Mouse (Mus musculus) adipocyte (in vitro differentiated cells): ENCODE data around the gene Tmem231.

Experiments used
- DNase-seq: peaks from one replicate; pipeline ENCODE4 v3.0.0-alpha.2; 2016; ENCODE audit warnings: low spot score

The Tmem231 gene

DNA sequence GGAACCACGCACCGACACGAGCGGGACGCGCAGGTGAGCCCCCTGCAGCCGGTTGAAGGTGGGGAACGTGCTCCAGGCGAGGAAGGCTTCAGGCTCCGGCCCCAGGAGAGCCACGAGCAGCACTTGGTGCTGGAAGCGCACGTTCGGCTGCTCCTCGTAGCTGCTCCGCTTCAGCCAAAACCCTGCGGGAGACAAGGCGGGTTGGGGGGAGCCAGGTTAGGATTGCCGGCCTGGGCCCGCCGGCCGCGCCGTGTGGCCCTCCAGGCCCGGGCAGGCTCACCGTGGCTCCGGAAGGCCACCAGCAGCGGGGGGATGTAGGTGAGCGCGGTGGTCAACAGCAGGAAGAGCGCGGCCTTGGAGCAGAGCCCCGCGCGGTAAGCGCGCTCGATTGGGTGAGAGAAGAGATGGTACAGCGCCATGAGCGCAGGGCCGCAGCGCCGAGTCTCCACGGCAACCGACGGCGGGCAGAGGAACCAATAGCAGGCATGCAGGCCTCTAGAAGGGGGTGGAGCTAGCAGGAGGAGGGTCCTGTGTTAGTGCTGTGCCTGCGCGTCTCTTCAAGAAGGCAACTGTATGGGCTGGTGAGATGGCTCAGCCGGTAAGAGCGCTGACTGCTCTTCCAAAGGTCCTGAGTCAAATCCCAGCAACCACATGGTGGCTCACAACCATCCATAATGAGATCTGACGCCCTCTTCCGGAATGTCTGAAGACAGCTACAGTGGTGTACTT lies at the start of gene Tmem231:
Tmem231 (minus strand) TSS at position 534 of the 729 bp plus-strand sequence.
- peak; percentile 91 for DNase-seq

DNA sequence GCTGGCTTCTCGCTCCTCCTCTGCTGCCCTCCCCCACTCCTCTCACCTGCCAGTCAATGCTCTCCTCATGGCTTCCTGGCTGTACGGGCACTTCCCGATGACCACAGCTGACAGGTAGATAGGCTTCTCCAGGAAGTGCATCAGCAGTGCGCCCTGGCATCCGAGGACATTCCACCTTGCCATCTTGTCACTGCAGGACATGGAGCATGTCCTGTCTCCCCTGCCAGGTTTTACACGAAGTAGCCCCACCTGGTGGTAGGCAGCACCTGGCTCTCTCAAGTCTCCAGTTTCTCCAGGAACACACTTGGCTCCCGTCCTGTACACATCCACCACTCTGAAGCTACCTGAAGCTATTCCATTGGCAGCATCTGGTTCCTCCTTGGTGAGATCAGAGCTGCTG lies 48.4 kb upstream of the Tmem231 start:
- no peak for DNase-seq

DNA sequence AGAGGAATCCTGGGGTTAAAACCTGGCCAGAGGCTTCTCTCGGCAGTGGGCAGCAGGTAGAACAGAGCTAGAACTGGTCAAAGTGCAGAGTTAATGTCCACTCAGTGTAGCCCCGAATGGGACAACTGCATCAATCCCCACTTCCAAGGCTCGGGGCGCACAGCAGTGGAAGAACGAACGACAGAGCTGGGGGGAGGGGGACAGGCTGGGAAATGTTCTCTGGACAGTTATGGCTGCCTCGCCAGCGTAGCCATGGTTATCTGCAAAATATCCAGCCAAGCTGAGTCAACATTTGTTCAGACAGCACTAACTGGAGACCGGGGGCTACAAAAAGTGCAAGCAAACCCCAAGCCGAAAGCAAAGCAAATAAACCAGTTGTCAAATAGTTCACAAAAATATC lies 44.5 kb upstream of the Tmem231 start:
- no peak for DNase-seq

DNA sequence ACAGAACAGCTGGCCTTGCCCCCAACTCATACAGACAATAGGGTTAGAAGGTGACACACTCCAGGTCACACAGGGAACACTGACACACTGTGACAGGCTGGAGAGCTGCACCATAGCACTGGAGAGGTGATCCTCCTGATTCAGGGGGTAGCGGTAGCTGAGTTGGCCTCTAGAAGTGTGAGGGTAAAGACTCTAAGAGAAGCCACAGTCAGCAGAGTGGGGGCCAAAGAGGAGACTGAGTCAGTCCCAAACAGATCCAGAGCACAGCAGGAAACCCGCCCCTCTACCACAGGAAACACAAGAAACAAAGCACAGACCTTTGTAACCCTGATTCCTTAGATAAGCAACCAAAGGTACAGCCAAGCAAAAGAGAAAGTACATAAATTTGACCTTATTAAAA lies 42.6 kb upstream of the Tmem231 start:
- DNase-seq, result no peak

DNA sequence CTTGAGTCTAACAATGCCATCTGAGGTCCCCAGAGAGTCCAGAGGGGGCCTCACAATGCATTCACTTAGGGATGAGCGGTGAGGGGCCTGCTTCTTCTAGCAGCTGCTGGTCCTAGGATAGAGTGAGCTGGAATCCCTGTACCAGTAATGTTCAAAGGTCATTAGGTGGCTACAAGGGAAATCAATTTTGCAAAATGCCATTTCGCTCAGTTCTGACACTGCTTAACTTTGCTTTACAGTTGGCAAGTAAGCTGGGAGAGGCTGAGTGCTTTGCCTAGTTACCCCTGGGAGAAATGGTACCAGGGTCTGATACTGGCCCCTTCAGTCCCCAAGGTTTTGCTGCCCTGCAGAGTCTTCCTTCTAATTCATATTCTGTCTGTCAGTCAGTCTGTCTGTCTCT lies 42.0 kb upstream of the Tmem231 start:
- DNase-seq, result no peak

DNA sequence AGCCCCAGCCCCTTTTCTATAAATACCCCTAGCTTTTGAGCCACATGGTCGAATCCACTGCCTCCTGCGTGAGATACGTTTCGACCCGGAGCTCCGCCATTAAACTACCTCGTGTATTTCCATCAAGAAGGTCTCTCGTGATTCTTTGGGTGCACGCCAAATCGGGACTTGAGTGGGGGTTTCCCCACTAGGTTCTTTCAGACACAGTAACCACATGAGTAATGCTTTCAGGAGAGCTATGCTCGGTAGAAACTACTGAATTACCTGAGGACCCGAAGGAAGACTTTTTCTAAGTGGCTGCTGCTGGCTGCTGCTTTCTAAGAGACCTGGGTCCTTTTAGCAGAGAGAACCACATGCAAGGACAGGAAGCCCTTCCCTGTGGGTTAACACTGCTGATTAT lies 40.5 kb upstream of the Tmem231 start:
- no peak for DNase-seq

DNA sequence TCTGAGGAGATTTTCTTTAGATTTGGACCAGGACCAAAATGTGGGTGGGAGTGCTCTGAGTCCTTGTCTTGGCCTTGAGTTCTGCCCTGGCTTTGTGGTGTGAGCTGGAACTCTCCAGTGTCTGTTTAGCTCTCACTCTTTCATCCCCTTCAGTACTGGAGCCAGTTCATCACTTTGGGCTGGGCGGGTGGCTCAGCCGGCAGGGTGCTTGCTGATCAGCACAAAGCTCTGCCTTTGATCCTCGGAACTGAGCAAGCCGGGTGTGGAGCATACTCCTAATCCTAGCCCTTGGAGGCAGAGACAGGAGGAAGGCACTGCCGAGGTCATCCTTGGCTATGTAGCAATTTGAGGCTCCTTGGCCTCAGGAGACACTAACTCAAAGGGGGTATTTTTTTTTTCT lies 35.3 kb upstream of the Tmem231 start:
- no peak for DNase-seq

DNA sequence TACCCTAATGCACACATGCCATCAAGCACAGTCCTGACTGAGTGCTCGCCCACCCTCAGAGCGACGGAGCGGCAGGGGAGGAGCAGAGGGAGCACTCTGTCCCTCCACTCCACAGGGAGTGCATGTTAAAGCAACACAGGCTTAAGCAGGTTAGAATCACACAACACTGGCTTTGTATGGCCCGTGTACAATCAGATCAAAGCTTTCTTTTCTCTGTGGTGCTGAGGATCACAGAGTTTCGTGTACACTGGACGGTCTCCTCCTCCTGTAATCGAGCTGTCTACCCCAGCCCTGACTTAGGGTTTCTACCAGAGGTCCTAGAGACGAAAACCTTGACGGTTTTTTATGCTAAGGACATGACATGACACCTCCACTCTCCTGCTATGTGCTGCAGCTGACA lies 34.9 kb upstream of the Tmem231 start:
- DNase-seq, result no peak

DNA sequence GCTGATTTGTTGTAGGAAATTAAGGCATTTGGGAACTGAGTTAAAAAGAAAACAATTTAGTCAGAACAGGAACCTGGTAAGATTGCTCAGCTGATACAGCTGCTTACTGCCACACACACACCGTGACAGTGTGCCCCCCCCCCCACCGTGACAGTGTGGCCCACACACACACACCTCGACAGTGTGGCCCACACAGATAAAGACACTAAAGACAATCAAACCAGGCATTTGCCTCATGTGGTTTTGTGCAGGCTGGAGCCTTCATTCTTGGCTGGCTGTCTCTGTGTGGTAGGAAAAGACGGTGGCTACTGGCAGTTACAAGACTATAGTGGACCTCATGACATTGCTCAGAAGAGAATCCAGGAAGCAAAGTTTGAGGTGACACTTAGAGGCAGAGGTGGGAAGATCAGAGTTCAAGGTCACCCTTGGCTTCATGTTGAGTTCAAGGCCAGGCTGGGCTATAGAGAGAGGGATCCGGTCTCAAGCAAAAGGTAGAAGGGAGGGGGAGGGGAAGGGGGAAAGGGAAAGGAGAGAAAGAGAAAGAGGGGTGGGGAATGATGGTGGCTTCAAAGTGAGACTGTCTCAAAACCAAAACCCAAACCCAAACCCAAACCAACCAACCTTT lies 33.7 kb upstream of the Tmem231 start:
- DNase-seq, result no peak

DNA sequence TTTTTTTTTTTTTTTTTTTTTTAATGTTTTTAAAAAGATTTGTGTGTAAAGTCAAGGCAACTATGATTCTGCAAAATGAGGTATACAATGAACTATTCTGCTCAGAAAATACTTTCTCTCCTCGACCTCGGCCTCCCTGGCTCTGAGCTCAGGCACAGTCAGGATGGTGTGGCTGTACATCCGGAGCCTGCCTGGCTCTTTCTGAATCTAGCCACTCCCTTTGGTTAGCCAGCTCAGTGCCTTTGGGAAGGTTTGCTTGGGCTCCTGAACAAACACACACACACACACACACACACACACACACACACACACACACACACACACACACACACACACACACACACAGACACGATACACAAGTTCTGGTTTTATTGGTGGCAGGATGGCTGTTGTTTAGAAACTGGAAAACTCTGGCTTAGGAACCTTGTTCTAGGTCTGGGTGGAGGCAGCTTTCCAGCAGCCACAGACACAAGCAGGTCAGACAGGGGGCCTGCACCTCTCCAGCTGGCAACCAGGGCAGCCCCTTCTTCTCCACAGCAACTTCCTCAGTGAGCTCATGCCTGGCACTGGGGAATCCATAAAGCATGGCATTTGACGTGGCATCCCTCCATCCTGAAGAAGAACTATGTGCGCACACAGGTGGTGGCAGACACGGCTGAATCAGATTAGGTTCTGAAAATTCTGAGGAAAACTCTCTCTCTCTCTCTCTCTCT lies 31.3 kb upstream of the Tmem231 start:
- no peak for DNase-seq

DNA sequence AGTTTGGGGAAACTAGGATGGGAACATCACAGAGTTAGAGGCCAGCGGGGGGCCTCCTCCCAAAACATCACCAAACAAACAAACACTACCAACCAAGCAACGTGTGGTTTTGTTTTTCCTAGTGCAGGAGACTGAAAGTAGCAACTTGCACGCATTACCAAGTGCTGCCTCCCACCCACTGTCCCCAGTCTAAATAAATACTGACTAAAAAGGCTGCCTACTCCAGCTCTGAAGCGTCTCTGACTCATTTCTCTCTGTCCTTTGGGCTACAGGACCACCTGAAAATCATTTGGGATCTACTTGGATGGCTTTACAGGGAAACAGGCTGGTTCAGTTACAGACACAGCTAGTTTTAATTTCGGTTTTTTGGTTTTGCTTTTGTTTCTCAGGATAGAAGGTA lies 30.7 kb upstream of the Tmem231 start:
- DNase-seq, result no peak

DNA sequence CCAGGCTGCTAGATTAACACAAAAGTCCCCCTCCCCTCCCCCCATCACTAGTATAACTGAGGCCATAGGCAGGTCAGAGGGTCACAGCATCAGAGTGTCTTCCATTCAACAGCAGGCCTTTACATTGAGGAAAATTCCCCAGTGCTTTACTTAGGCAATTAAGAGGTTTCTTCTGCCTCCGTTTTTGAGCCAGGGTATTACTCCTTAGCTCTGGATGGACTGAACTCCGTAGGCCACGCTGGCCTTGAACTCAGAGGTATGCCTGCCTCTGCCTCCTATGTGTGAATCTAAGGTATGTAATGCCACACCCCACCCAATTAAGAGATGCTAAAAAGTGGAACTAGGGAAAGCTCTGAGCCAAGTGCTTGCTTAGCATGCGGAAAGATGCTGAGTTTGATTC lies 29.9 kb upstream of the Tmem231 start:
- DNase-seq, result no peak

DNA sequence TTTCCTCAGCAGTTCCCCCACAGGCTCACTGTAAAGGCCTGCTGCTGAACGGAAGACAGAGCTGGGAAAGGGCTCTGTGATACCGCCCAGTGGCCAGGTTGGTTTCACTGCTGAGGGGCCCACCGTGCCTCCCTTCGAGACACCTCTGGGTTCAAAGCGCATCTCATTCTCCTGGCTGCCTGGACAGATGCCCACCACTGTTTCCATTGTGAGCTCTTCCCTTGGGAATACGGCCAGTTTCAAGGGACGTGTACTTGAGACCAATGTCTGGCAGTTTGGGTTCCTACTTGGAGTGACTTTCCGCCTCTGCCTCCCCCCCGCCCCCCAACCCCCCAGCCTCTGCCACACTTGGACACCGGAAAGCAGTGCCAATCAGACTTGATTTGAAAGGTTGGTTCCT lies 29.4 kb upstream of the Tmem231 start:
- DNase-seq, result no peak

DNA sequence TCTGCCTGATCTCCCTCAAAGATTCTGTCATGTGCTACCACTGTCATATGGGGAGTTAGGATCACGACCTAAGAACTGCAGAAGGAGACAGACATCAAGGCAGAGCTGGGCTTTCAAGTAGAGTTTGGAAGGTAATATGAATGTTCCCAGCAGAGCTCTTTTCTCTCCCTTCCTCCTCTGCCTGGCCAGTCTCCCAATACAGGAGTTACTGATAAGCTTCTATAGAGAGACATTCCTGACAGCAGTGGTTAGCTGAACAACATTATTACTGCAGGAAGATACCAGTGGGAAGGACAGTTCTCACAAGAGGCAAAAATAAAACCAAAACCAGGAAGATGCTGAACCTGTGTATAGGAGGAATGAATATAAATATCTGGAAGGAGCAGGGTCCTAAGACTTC lies 28.9 kb upstream of the Tmem231 start:
- no peak for DNase-seq

DNA sequence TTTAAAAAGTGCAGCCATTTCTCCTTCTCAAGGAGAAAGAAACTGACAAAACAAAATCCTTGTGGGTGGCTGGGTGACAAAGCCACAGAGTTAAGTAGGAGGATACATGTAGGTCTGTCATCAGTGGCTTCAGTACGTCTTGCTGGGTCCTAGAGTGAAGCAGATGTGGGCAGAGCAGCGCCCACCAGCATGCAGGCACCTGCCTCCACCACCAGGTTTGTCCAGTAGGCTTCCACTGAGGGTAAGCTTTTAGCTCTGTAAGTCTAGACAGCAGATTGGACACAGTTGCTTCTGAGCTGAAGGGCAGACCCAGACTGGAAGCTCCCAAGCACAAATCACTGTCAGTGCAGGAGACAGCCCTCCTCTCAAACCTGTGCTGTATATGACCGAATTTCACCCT lies 27.6 kb upstream of the Tmem231 start:
- no peak for DNase-seq

DNA sequence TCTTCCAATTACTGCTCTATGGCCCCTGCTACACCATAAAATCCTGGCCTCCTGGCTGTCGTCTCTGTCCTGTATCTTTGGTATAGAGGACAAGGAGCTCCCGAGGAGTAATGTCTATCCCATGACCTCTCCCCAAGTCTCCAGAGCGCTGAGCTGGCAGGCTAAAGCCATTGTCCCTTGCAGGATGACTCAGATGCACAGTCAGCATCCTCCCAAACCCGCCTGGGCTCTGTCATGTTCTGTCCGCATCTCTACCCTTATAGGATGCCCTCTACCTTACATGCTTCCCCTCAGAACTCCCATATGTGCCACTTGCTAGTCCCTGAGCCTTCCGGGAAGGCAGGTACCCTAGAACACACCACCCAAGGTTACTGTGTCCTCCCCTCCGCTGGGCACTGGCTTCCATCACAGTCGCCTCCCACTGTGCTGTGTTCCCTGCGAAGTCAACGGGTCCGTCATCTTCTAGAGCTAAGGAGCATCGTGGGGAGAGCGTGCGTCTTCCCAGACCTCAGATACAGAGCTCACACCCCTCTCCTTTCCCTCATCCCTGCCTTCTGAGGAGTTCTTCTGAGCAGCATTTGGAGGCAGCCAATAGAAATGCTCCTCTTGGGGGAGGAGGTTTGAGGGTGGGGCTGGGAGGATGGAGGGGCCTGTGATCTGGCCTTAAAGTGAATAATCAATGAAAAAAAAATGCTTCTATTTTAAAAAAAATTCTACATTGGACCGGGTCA lies 27.1 kb upstream of the Tmem231 start:
- no peak for DNase-seq

DNA sequence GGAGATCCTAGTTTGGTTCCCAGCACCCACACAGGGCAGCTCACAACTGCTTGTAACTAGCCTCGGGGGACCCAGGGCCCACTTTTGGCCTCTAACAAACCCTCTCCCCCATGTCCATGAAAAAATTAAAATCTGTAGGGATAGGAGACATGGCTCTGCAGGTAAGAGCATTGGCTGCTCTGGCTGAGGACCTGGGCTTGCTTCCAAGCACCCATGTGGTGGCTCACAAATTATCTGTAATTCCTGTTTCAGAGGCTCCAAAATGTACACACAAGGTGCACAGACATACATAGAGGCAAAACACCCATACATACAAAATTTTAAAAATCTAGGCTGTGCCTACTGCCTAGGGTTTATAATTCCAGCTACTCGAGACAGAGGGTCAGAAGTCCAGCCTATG lies 23.6 kb upstream of the Tmem231 start:
- DNase-seq, result no peak

DNA sequence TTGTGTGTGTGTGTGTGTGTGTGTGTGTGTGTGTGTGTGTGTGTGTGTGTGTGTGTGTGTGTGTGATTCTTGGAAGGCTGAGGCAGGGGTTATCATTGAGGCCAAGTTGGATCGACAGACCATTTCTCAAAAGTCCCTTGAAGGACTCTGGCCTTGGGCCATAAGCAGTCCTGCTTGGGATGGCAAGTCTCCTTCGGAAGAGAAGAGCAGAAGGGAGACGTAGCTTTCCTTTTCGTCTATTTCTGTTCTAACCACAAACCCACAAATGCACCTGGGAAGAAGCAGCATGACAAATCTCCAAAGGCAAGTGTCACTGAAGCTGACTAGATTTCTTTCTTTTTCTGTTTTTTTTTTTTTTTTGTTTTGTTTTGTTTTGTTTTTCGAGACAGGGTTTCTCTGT lies 22.2 kb upstream of the Tmem231 start:
- no peak for DNase-seq

DNA sequence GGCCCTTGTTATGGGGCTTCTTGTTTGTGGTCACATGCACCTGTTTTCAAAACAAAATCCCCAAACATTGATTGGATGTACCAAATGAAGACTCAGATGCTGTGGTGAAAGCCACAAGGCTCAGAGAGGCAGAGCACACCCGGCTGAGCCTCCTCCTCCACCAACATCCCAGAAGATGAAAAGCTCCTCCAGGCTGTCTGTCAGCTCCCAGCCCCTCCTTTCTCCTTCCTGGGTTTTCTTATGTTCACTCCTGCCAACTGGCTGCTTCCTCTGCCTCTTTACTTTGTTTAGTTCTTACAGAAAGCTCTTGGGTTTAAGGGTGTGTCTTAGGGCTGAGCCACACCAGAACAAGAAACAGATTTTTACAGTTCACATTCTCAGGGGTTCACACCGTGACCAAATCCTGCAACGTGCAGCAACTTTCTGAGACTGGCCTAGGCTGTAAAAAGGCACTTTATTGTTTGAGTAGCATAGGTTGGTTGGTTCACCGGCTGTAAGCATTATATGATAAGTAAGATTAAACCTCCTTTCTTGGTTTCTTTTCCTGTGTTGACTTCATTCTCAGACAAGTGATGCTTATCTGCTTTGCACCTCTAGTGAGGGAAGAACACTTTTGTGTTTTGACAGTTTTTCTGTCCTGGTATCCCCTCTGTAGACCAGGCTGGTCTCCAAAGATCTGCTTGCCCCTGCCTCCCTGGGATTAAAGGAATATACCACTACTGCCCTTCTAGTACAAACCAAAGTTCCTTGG lies 21.3 kb upstream of the Tmem231 start:
- no peak for DNase-seq

DNA sequence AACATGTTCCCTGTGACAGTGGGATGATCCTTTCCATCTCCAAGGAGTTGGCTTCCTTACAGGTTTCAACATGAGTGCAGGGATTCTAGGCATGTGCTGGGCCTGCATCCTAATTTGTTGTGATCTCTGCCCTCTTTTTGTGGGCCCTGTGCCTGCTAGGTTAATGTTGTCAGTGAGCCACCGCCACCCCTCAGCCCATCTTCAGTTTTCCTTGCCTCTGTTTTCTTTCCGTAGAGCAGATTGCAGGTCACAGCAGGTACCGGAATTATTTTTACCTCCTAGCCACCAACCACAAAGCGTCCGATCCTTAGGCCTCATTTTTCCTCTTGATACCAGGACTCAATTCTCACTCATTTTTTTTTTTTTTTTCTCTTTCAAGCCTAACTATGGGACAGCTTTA lies 18.3 kb upstream of the Tmem231 start:
- no peak for DNase-seq

DNA sequence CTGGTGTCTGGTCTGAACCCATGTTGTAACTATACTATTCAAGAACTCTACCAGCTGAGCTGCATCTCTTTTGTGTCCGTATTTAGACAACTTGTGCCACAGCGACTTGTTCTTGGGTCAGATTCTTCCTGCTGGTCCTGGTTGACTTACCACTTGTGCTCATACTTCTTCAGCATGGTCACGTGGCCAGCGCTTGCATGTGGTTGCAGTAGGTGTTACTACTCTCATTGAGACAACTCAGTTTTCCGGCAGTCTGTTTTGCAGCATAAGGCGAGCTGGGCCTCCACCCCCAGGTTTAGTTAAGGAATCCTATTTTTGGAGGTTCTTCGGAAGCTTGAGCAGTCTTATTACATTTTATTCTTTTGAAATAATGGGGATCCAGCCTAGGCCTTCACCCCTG lies 17.6 kb upstream of the Tmem231 start:
- DNase-seq, result no peak

DNA sequence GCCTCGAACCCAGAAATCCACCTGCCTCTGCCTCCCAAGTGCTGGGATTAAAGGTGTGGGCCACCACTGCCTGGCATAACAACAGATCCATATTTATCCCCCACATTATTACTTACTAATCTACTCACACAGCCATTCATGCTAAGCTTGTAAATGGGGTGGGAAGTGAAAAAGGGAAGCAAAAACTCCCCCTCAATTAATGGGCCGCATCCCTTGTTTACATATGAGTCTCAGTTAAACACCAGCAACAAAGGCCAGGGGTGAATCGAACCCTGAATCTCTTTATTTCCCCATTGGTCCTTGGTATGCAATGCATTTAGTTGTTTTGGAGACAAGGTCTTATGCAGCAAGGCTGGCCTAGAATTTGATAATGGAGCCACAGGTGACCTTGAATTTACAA lies 17.2 kb upstream of the Tmem231 start:
- no peak for DNase-seq
